Mouse (Mus musculus) urinary bladder, adult 2 months (tissue): Measurements from ENCODE around the gene Rsph1. TPM values are rescaled to one million over a fixed set of nuclear protein-coding genes. Genes with fewer than 3 reads are reported as not detected.
"Not testable (repeated sequence)": the region's sequence is repeated elsewhere in the genome, so short reads cannot be mapped to it uniquely, and the experiment has no call there.

Experiments
- DNase-seq: peaks from one replicate; pipeline ENCODE4 v3.0.0; 2022; ENCODE audit warnings: low spot score
- polyA plus RNA-seq: library from polyadenylated mRNA; depleted of rRNA; stranded (reverse); fragments of >200 nt; gene quantifications from 2 replicates; pipeline ENCODE4 v1.2.3, GENCODE M21; 2012

Rsph1 gene
- polyA plus RNA-seq, 1 experiment: 1.2 TPM

- DNase-seq: peak; percentile 18
These were observed 748 bp upstream of the Rsph1 start for GRCm38 (mm10) chr17:31277931-31278330.

GRCm38 (mm10) chr17:31276207-31276921 lies 819 bp downstream of the Rsph1 start:
- no peak for DNase-seq

GRCm38 (mm10) chr17:31275181-31275580 lies 2.0 kb downstream of the Rsph1 start:
- no peak for DNase-seq

GRCm38 (mm10) chr17:31273631-31274030 lies 3.6 kb downstream of the Rsph1 start:
- no peak for DNase-seq

- DNase-seq: peak; percentile 14
These were observed 4.6 kb downstream of the Rsph1 start for GRCm38 (mm10) chr17:31272416-31273165.

GRCm38 (mm10) chr17:31271136-31271851 lies 5.9 kb downstream of the Rsph1 start:
- no peak for DNase-seq

- not testable (repeated sequence) for DNase-seq
These were observed 6.4 kb downstream of the Rsph1 start for GRCm38 (mm10) chr17:31270736-31271135.

- DNase-seq: no peak
These were observed 6.9 kb downstream of the Rsph1 start for GRCm38 (mm10) chr17:31270246-31270645.

- DNase-seq: no peak
These were observed 7.4 kb downstream of the Rsph1 start for GRCm38 (mm10) chr17:31269761-31270160.

GRCm38 (mm10) chr17:31268016-31268415 lies 9.2 kb downstream of the Rsph1 start:
- DNase-seq: no peak

- no peak for DNase-seq
These were observed 9.6 kb downstream of the Rsph1 start for GRCm38 (mm10) chr17:31267603-31268002.

GRCm38 (mm10) chr17:31267138-31267537 lies 10.0 kb downstream of the Rsph1 start:
- DNase-seq: no peak

- no peak for DNase-seq
These were observed 10.7 kb downstream of the Rsph1 start for GRCm38 (mm10) chr17:31266321-31266950.

GRCm38 (mm10) chr17:31265831-31266230 lies 11.4 kb downstream of the Rsph1 start:
- no peak for DNase-seq

GRCm38 (mm10) chr17:31265171-31265572 lies 12.0 kb downstream of the Rsph1 start:
- no peak for DNase-seq

- no peak for DNase-seq
These were observed 12.8 kb downstream of the Rsph1 start for GRCm38 (mm10) chr17:31264372-31264771.

- no peak for DNase-seq
These were observed 13.4 kb downstream of the Rsph1 start for GRCm38 (mm10) chr17:31263770-31264169.

GRCm38 (mm10) chr17:31262715-31263114 lies 14.5 kb downstream of the Rsph1 start:
- DNase-seq: no peak

- DNase-seq: no peak
These were observed 15.8 kb downstream of the Rsph1 start for GRCm38 (mm10) chr17:31261352-31261751.

- DNase-seq: peak; percentile 62
These were observed 16.8 kb downstream of the Rsph1 start for GRCm38 (mm10) chr17:31260430-31260829.

GRCm38 (mm10) chr17:31259825-31260224 lies 17.4 kb downstream of the Rsph1 start:
- no peak for DNase-seq

- no peak for DNase-seq
These were observed 18.0 kb downstream of the Rsph1 start for GRCm38 (mm10) chr17:31259145-31259544.
